ENCODE assay signal across 19 mouse cellular contexts in genomic region chr16:26021759-26022158, GRCm38 (mm10).
DNase-seq lines count a peak whose midpoint lies in the region; ATAC-seq and TF ChIP-seq lines count a peak whose summit lies in the region.
"Had no signal": no experiment of that assay in that cellular context is flagged by ENCODE, and none has a peak within 500 bp of the region (broad histone marks: within the 10 kb centered on the region; RNA-seq: fewer than 3 reads in every experiment).

No protein-coding gene starts in this region.

- 0 out of 2 replicates have a peak, but pooled peaks have one; percentile 30 for ATAC-seq in forebrain, embryonic 11.5 days (replicated peaks; ENCODE audit: low FRiP score)
- no peak for ATAC-seq in forebrain, embryonic 12.5 days (ENCODE audit: low FRiP score)
- no peak for ATAC-seq in intestine, postnatal 0 days
- ATAC-seq in intestine, embryonic 16.5 days = no peak
- ATAC-seq in liver, postnatal 0 days = no peak
- ATAC-seq in liver, embryonic 12.5 days = no peak
- ATAC-seq: intestine, embryonic 15.5 days had no signal

- H3K27ac ChIP-seq in forebrain, embryonic 11.5 days (ENCODE audit: low read depth, low read length) = no peak overlapping the region
- H3K27ac ChIP-seq in forebrain, embryonic 12.5 days = no peak overlapping the region
- H3K27ac ChIP-seq in intestine, postnatal 0 days (ENCODE audit: low read depth, low read length) = no peak overlapping the region
- no peak overlapping the region for H3K27ac ChIP-seq in intestine, embryonic 16.5 days (ENCODE audit: low read length)
- H3K27ac ChIP-seq in liver, postnatal 0 days (ENCODE audit: low read depth) = no peak overlapping the region
- H3K27ac ChIP-seq in liver, embryonic 12.5 days = no peak overlapping the region
- H3K27ac ChIP-seq: embryonic facial prominence, embryonic 13.5 days; heart, embryonic 10.5 days; hindbrain, embryonic 14.5 days; intestine, embryonic 15.5 days; liver, embryonic 15.5 days; stomach, embryonic 15.5 days had no signal

- H3K9ac ChIP-seq in forebrain, embryonic 11.5 days (ENCODE audit: low read length) = no peak overlapping the region
- no peak overlapping the region for H3K9ac ChIP-seq in forebrain, embryonic 12.5 days
- no peak overlapping the region for H3K9ac ChIP-seq in intestine, postnatal 0 days (ENCODE audit: low read depth, low read length)
- no peak overlapping the region for H3K9ac ChIP-seq in intestine, embryonic 16.5 days (ENCODE audit: low read depth, low read length)
- no peak overlapping the region for H3K9ac ChIP-seq in liver, postnatal 0 days (replicated peaks)
- no peak overlapping the region for H3K9ac ChIP-seq in liver, embryonic 12.5 days
- H3K9ac ChIP-seq: embryonic facial prominence, embryonic 13.5 days; hindbrain, embryonic 14.5 days; intestine, embryonic 15.5 days; liver, embryonic 15.5 days; stomach, embryonic 15.5 days had no signal

- 67% methylated on average over 2 of the region's 2 CpGs for whole genome bisulfite sequencing in forebrain, embryonic 11.5 days
- 60% methylated on average over 2 of the region's 2 CpGs for whole genome bisulfite sequencing in forebrain, embryonic 12.5 days
- WGBS in intestine, postnatal 0 days = 58% methylated on average over 2 of the region's 2 CpGs
- 63% methylated on average over 2 of the region's 2 CpGs for WGBS in intestine, embryonic 16.5 days
- WGBS in liver, postnatal 0 days (ENCODE audit: insufficient replicate concordance) = 51% methylated on average over 2 of the region's 2 CpGs
- WGBS in liver, embryonic 12.5 days (ENCODE audit: insufficient replicate concordance) = 45% methylated on average over 2 of the region's 2 CpGs

- no peaks in the 10 kb centered on the region for H3K9me3 ChIP-seq in forebrain, embryonic 11.5 days (ENCODE audit: control insufficient read depth, low read length)
- H3K9me3 ChIP-seq in forebrain, embryonic 12.5 days = no peaks in the 10 kb centered on the region
- H3K9me3 ChIP-seq in intestine, postnatal 0 days (ENCODE audit: control insufficient read depth) = no peaks in the 10 kb centered on the region
- no peaks in the 10 kb centered on the region for H3K9me3 ChIP-seq in intestine, embryonic 16.5 days (ENCODE audit: control insufficient read depth, low read length)
- H3K9me3 ChIP-seq in liver, postnatal 0 days (ENCODE audit: low read length) = no peaks in the 10 kb centered on the region
- H3K9me3 ChIP-seq in liver, embryonic 12.5 days (replicated peaks) = no peaks in the 10 kb centered on the region
- H3K9me3 ChIP-seq: embryonic facial prominence, embryonic 13.5 days; heart, embryonic 10.5 days; intestine, embryonic 15.5 days; liver, embryonic 15.5 days; stomach, embryonic 15.5 days had no signal

- TF ChIP-seq EP300 in liver, postnatal 0 days (IDR thresholded peaks at IDR 0.05; ENCODE audit: low read depth) = no peak

- no peak overlapping the region for H3K4me3 ChIP-seq in forebrain, embryonic 11.5 days (ENCODE audit: low read depth, low read length)
- H3K4me3 ChIP-seq in forebrain, embryonic 12.5 days (replicated peaks) = no peak overlapping the region
- H3K4me3 ChIP-seq in intestine, postnatal 0 days (ENCODE audit: low read depth, low read length) = no peak overlapping the region
- H3K4me3 ChIP-seq in intestine, embryonic 16.5 days (ENCODE audit: low read length) = no peak overlapping the region
- no peak overlapping the region for H3K4me3 ChIP-seq in liver, postnatal 0 days (ENCODE audit: low read depth, low read length)
- H3K4me3 ChIP-seq in liver, embryonic 12.5 days = no peak overlapping the region
- H3K4me3 ChIP-seq: embryonic facial prominence, embryonic 13.5 days; heart, embryonic 10.5 days; intestine, embryonic 15.5 days; liver, embryonic 15.5 days; stomach, embryonic 15.5 days had no signal

- no peak for DNase-seq in forebrain, embryonic 11.5 days (ENCODE audit: low spot score)
- no peak for DNase-seq in liver, postnatal 0 days
- DNase-seq in ZHBTc4 (ENCODE audit: low read depth, low spot score) = peak; percentile 3
- no peak for DNase-seq in c-Kit-positive CD71-positive TER-119-positive erythroid progenitor cells, embryonic 14.5 days (ENCODE audit: low spot score)
- DNase-seq: adrenal gland, adult 8-10 months; cerebellum, adult 11 months; gastrocnemius, postnatal 36 days; heart, postnatal 14 days; thymus, adult 2 months had no signal

- H3K27me3 ChIP-seq in forebrain, embryonic 11.5 days (ENCODE audit: control insufficient read depth, insufficient read depth, low read length) = no peaks in the 10 kb centered on the region
- H3K27me3 ChIP-seq in forebrain, embryonic 12.5 days = no peaks in the 10 kb centered on the region
- H3K27me3 ChIP-seq in intestine, postnatal 0 days (replicated peaks; ENCODE audit: control insufficient read depth, insufficient read depth, low read length) = no peaks in the 10 kb centered on the region
- H3K27me3 ChIP-seq in intestine, embryonic 16.5 days (replicated peaks; ENCODE audit: control insufficient read depth, insufficient read depth, low read length) = no peaks in the 10 kb centered on the region
- H3K27me3 ChIP-seq in liver, postnatal 0 days (ENCODE audit: insufficient read depth, low read length) = no peaks in the 10 kb centered on the region
- H3K27me3 ChIP-seq in liver, embryonic 12.5 days (replicated peaks) = no peaks in the 10 kb centered on the region
- H3K27me3 ChIP-seq: embryonic facial prominence, embryonic 13.5 days; intestine, embryonic 15.5 days; liver, embryonic 15.5 days; stomach, embryonic 15.5 days had no signal

- TF ChIP-seq CTCF in intestine, postnatal 0 days (IDR thresholded peaks at IDR 0.05; ENCODE audit: low read depth) = peak; percentile 41
- TF ChIP-seq CTCF in liver, postnatal 0 days (IDR thresholded peaks at IDR 0.05; ENCODE audit: low read depth) = peak; percentile 14; the same call in 1 of the 2 replicates

- H3K4me2 ChIP-seq in forebrain, embryonic 11.5 days (ENCODE audit: low read depth, low read length, severe bottlenecking) = no peak overlapping the region
- H3K4me2 ChIP-seq in forebrain, embryonic 12.5 days = no peak overlapping the region
- no peak overlapping the region for H3K4me2 ChIP-seq in intestine, postnatal 0 days (replicated peaks; ENCODE audit: low read depth)
- no peak overlapping the region for H3K4me2 ChIP-seq in intestine, embryonic 16.5 days (ENCODE audit: low read depth, low read length)
- H3K4me2 ChIP-seq in liver, postnatal 0 days (ENCODE audit: low read depth, low read length) = no peak overlapping the region
- no peak overlapping the region for H3K4me2 ChIP-seq in liver, embryonic 12.5 days
- H3K4me2 ChIP-seq: embryonic facial prominence, embryonic 13.5 days; hindbrain, embryonic 14.5 days; intestine, embryonic 15.5 days; liver, embryonic 15.5 days; stomach, embryonic 15.5 days had no signal

- H3K36me3 ChIP-seq in forebrain, embryonic 11.5 days (ENCODE audit: control insufficient read depth, insufficient read depth, low read length) = no peaks in the 10 kb centered on the region
- no peaks in the 10 kb centered on the region for H3K36me3 ChIP-seq in forebrain, embryonic 12.5 days (replicated peaks)
- H3K36me3 ChIP-seq in intestine, postnatal 0 days (ENCODE audit: control insufficient read depth, insufficient read depth) = no peaks in the 10 kb centered on the region
- H3K36me3 ChIP-seq in intestine, embryonic 16.5 days (ENCODE audit: control insufficient read depth, insufficient read depth, low read length) = no peaks in the 10 kb centered on the region
- no peaks in the 10 kb centered on the region for H3K36me3 ChIP-seq in liver, postnatal 0 days (replicated peaks; ENCODE audit: insufficient read depth, low read length)
- no peaks in the 10 kb centered on the region for H3K36me3 ChIP-seq in liver, embryonic 12.5 days
- H3K36me3 ChIP-seq: embryonic facial prominence, embryonic 13.5 days; heart, embryonic 10.5 days; intestine, embryonic 15.5 days; liver, embryonic 15.5 days; stomach, embryonic 15.5 days had no signal

- H3K4me1 ChIP-seq in forebrain, embryonic 11.5 days (replicated peaks; ENCODE audit: control insufficient read depth, insufficient read depth, low read length) = no peaks in the 10 kb centered on the region
- peaks cover 4% of the 10 kb centered on the region; the same call in 1 of the 2 replicates for H3K4me1 ChIP-seq in forebrain, embryonic 12.5 days
- no peaks in the 10 kb centered on the region for H3K4me1 ChIP-seq in intestine, postnatal 0 days (replicated peaks; ENCODE audit: control insufficient read depth, insufficient read depth, low read length)
- H3K4me1 ChIP-seq in intestine, embryonic 16.5 days (ENCODE audit: control insufficient read depth, insufficient read depth, low read length) = 0 out of 2 replicates have a peak, but pooled peaks cover 3% of the 10 kb centered on the region
- no peaks in the 10 kb centered on the region for H3K4me1 ChIP-seq in liver, postnatal 0 days (ENCODE audit: insufficient read depth)
- no peaks in the 10 kb centered on the region for H3K4me1 ChIP-seq in liver, embryonic 12.5 days
- H3K4me1 ChIP-seq: intestine, embryonic 15.5 days; liver, embryonic 15.5 days; stomach, embryonic 15.5 days had no signal
